Mouse (Mus musculus) lung, embryonic 16.5 days (tissue): Measurements from ENCODE around the gene Zfhx3. TPM values are rescaled to one million over a fixed set of nuclear protein-coding genes. Genes with fewer than 3 reads are reported as not detected.

Experiments
- ATAC-seq: fragments of 200-750 bp; cut with Nextera tagmentation; 2 replicates; pipeline ENCODE4 v1.8.0; 2017; ENCODE audit warnings: low read depth, mild to moderate bottlenecking, moderate library complexity
- H3K27ac ChIP-seq: fragments of 300-500 bp; sonication (generic); 2 replicates; pipeline ENCODE4 v1.5.1; 2014; ENCODE audit warnings: mild to moderate bottlenecking, control low read depth, low read length
- H3K27me3 ChIP-seq: fragments of 300-500 bp; sonication (generic); 2 replicates; pipeline ENCODE4 v1.6.1; 2014; ENCODE audit warnings: low read depth, low read length, mixed read lengths; ENCODE audit not compliant: control insufficient read depth, insufficient read depth
- H3K36me3 ChIP-seq: fragments of 300-500 bp; sonication (generic); 2 replicates; pipeline ENCODE4 v1.6.1; 2014; ENCODE audit warnings: low read length; ENCODE audit not compliant: control insufficient read depth, insufficient read depth
- H3K4me1 ChIP-seq: fragments of 300-500 bp; sonication (generic); replicated peaks from 2 replicates; pipeline ENCODE4 v1.6.1; 2014; ENCODE audit warnings: low read length, mixed read lengths; ENCODE audit not compliant: control insufficient read depth, insufficient read depth
- H3K4me2 ChIP-seq: fragments of 300-500 bp; sonication (generic); 2 replicates; pipeline ENCODE4 v1.6.1; 2014; ENCODE audit warnings: low read depth, low read length, control low read depth
- H3K4me3 ChIP-seq: fragments of 300-500 bp; sonication (generic); 2 replicates; pipeline ENCODE4 v1.5.1; 2014; ENCODE audit warnings: mild to moderate bottlenecking, low read length, control low read depth
- H3K9ac ChIP-seq: fragments of 300-500 bp; sonication (generic); 2 replicates; pipeline ENCODE4 v1.6.1; 2014; ENCODE audit warnings: low read length, control low read depth
- H3K9me3 ChIP-seq: fragments of 300-500 bp; sonication (generic); 2 replicates; pipeline ENCODE4 v1.6.1; 2016; ENCODE audit warnings: low read length; ENCODE audit not compliant: control insufficient read depth
- WGBS: fragments of 180-500 bp; shearing (Covaris S2); extraction: QIAGEN DNeasy Blood & Tissue Kit; methylation state at CpG from one replicate; pipeline ENCODE4 v1.1.7; 2014; 5-methylcytosine and 5-hydroxymethylcytosine counted together
- polyA plus RNA-seq: library from polyadenylated mRNA; unstranded; fragments of >200 nt; fragmentation: Nextera tagmentation; extraction: Ambion mirVana; gene quantifications from 2 replicates; pipeline ENCODE4 v1.2.1, GENCODE M21; 2015

Zfhx3 gene
- polyA plus RNA-seq, 1 experiment from 2014 or later = 12.7 TPM

DNA sequence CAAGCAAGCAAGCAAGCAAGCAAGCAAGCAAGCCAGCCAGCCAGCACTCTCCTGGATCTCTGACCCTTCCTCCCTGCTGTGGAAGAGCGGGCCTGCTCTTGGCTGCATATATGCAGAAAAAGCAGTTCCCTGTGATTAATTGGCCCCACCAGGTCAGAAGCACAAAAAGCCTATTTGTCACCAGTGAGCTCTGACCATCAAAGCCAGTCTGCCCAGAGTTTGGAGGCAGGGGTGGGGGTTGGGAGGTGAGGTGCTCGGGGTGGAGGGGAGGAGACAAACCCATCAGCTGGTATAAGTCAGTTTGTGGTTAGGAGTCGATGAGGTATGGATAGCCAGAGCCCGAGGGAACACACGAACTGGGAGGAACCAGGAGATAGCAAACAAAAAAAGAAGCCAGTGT is 421.0 kb downstream of the Zfhx3 start:
- no peaks in the 10 kb centered on the region; the same call in 1 of the 2 replicates for H3K4me1 ChIP-seq
- ATAC-seq = no peak
- H3K9me3 ChIP-seq = no peaks in the 10 kb centered on the region
- H3K36me3 ChIP-seq = no peaks in the 10 kb centered on the region
- H3K27me3 ChIP-seq = no peaks in the 10 kb centered on the region
- no peak overlapping the region for H3K4me3 ChIP-seq
- 16% methylated on average over 5 of the region's 5 CpGs for WGBS
- H3K4me2 ChIP-seq = no peak overlapping the region
- H3K27ac ChIP-seq = no peak overlapping the region
- no peak overlapping the region for H3K9ac ChIP-seq

DNA sequence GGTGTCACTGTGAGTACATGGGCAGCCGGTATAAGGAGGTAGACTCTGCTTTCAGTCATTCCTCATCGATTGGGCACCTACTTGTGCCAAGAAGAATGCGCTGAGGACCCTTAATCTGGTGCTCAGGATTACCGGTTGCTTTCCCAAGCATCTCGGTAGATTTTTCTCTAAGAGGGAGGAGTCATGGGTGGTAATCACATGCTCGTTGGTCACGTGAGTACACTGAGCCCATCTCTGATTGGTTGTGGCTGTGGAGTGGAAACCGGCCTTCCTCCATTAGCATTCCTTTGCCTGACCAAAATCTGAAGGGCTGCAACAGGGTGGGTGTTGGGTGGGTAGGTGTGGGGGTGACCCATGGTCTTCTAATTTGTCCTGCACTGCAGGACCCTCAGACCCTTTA is 421.4 kb downstream of the Zfhx3 start:
- H3K4me1 ChIP-seq = no peaks in the 10 kb centered on the region; the same call in 1 of the 2 replicates
- no peaks in the 10 kb centered on the region for H3K36me3 ChIP-seq
- H3K27ac ChIP-seq = no peak overlapping the region
- H3K27me3 ChIP-seq = no peaks in the 10 kb centered on the region
- 55% methylated on average over 8 of the region's 8 CpGs for WGBS
- H3K4me3 ChIP-seq = no peak overlapping the region
- H3K9ac ChIP-seq = no peak overlapping the region
- H3K9me3 ChIP-seq = no peaks in the 10 kb centered on the region
- no peak for ATAC-seq
- H3K4me2 ChIP-seq = no peak overlapping the region

DNA sequence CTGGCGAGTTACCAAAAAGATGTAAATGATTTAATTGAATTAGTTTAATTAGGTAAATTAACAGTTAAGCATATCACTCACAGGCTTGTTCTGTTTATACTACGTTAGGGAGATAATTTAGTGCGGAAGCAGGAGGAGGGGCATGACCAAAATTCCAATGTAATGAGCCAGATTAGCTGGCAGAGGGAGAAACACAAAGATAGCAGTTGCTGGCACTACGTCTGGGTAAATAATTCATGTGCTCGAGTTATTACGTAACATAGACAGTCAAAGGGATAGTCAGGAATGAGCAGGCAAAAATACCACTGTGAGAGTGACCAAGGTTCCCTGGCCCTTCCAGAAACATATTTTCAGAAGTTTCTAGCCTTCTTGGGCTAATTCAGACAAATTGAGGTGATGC is 426.6 kb downstream of the Zfhx3 start:
- H3K9ac ChIP-seq = no peak overlapping the region
- H3K36me3 ChIP-seq = no peaks in the 10 kb centered on the region
- H3K4me3 ChIP-seq = no peak overlapping the region
- WGBS = 15% methylated on average over 6 of the region's 6 CpGs
- H3K4me1 ChIP-seq = peaks cover 4% of the 10 kb centered on the region; the same call in 1 of the 2 replicates
- H3K9me3 ChIP-seq = no peaks in the 10 kb centered on the region
- no peak overlapping the region for H3K4me2 ChIP-seq
- no peaks in the 10 kb centered on the region for H3K27me3 ChIP-seq
- H3K27ac ChIP-seq = no peak overlapping the region
- peak; percentile 65; the same call in 1 of the 2 replicates for ATAC-seq

DNA sequence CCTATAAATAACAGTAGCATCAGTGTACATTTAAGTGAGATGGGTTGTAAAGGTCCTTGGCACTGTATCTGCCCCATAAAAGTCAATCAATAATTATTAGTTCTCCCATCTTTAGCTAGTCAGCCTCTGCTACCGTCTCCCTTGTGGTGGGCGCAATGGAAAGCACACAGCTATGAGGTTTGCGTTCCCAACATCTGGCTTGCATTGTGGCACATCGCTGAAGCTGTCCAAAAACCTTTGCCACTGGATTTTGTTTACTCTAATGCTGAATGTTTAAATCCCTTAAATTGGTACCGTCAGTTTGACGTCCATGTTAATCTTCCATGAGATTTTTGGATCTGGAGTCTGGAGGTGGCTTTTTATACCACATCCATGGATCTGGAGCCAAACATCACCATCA is 428.3 kb downstream of the Zfhx3 start:
- WGBS = 65% methylated on average over 6 of the region's 6 CpGs

DNA sequence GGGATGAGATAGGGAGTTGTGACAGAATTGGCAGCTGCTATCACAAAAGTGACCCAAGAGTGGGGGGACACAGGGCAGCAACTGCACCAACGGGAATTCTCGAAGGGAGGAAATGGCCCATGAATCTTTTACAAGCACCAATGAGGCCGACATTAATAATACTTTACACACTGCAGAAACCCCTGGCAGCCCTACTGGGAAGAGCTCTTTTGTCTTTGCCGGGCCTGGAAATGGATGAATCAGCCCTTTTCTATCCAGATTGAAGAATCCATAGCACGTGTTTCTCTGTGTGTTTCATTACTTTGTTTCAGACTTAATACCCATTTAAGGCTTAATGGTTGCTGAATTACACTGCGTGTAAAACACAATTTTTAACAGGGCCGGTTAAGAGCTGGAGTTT is 430.6 kb downstream of the Zfhx3 start:
- no peaks in the 10 kb centered on the region for H3K36me3 ChIP-seq
- no peak overlapping the region for H3K4me2 ChIP-seq
- WGBS = 51% methylated on average over 7 of the region's 7 CpGs
- no peak overlapping the region for H3K4me3 ChIP-seq
- peaks cover 4% of the 10 kb centered on the region; the same call in 1 of the 2 replicates for H3K4me1 ChIP-seq
- H3K9me3 ChIP-seq = no peaks in the 10 kb centered on the region
- no peaks in the 10 kb centered on the region for H3K27me3 ChIP-seq
- ATAC-seq = no peak
- H3K27ac ChIP-seq = no peak overlapping the region
- H3K9ac ChIP-seq = no peak overlapping the region

More for the DNA sequence above, 428.3 kb downstream of the Zfhx3 start:
- Histone ChIP-seq H3K4me1 (peaks cover 4% of the 10 kb centered on the region; the same call in 1 of the 2 replicates), H3K9me3 (no peaks in the 10 kb centered on the region), H3K27me3 (no peaks in the 10 kb centered on the region), H3K4me2 (no peak overlapping the region), H3K9ac (no peak overlapping the region), H3K27ac (no peak overlapping the region), H3K4me3 (no peak overlapping the region), H3K36me3 (no peaks in the 10 kb centered on the region)
- ATAC-seq = no peak

DNA sequence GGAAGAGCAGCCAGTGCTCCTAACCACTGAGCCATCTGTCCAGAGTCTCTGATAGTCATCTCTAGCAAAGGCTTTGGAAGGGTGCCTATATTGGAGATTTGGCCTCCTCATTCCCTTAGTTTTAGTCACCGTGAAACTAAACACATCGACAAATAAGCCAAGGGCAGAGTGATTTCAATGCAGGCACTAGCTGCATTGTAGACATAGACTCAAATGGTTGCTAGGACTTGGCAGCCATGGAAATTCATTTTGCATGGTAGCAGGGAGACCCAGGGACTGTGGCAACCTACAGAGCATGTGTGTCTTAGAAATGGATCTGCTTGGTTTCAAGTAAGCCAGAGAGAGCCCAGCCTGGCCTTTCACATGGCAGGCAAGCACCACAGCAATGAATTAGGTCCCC is 435.6 kb downstream of the Zfhx3 start:
- no peak overlapping the region for H3K4me3 ChIP-seq
- H3K27me3 ChIP-seq = no peaks in the 10 kb centered on the region
- H3K27ac ChIP-seq = no peak overlapping the region
- H3K9ac ChIP-seq = no peak overlapping the region
- no peaks in the 10 kb centered on the region for H3K9me3 ChIP-seq
- no peak for ATAC-seq
- no peak overlapping the region for H3K4me2 ChIP-seq
- WGBS = 97% methylated on average over 2 of the region's 2 CpGs
- H3K36me3 ChIP-seq = no peaks in the 10 kb centered on the region
- no peaks in the 10 kb centered on the region for H3K4me1 ChIP-seq

DNA sequence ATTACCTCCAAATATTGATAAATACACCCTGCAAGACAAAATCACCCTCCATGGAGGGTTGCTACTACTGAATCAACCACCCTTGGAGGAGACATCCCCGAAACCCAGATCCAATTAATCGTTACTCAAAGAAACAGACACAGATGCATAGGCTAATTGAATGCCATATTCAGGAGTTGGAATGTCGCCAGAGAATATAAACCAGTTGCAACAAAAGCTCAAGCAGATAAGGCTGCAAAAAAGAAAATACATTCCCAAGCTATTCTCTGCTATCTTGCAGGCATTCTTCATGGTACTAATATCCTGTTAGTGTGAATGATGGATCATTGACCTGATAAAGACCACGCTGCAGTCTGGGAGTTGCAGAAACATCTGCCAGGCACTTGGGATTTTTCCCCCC is 440.7 kb downstream of the Zfhx3 start:
- H3K36me3 ChIP-seq = no peaks in the 10 kb centered on the region
- 43% methylated on average over 4 of the region's 4 CpGs for WGBS
- H3K9me3 ChIP-seq = no peaks in the 10 kb centered on the region
- no peak overlapping the region for H3K9ac ChIP-seq
- no peaks in the 10 kb centered on the region for H3K27me3 ChIP-seq
- H3K4me1 ChIP-seq = peaks cover 6% of the 10 kb centered on the region
- no peak overlapping the region for H3K4me3 ChIP-seq
- no peak overlapping the region for H3K27ac ChIP-seq
- no peak for ATAC-seq
- H3K4me2 ChIP-seq = no peak overlapping the region

DNA sequence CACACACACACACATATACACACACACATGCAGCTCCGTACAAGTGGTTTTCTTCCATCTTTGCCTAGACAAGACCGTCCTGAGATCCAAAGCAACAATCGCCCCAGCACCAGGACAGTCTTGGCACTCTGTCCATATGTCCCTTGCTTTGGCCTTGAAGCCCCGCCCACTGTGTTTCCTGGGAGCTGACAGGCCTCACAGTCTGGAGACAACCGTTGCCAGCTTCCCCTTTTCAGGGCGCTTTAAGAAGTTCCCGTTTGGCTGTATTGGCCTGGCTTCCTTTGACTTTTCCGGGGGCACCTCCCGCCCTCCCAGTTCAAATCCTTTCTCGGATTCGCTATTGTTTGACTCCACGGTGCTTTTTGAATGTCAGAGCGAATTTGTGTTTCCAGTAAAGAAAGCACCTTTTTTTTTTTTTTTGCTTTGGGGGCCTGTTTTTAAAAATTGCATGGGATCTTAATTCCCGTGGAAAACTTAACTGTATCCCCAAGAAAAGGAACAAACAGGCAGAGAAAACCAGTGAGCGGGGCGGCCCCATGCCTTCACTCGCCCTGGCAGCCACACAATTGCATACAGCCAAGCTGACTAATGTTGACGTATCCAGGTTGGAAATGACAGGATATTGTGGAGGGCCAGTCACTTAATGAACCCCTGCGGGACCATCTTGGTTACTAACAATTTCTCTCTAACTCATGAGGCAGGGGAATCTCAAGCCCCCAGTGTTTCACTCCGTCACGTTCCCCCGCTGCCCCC is 444.9 kb downstream of the Zfhx3 start:
- WGBS = 31% methylated on average over 22 of the region's 22 CpGs
- Histone ChIP-seq H3K9ac (no peak overlapping the region), H3K4me3 (no peak overlapping the region), H3K27ac (no peak overlapping the region; the same call in 1 of the 2 replicates), H3K27me3 (no peaks in the 10 kb centered on the region), H3K9me3 (no peaks in the 10 kb centered on the region), H3K36me3 (no peaks in the 10 kb centered on the region), H3K4me2 (peak overlapping the region; percentile 24; the same call in 1 of the 2 replicates), H3K4me1 (peaks cover 9% of the 10 kb centered on the region)
- ATAC-seq = peak; percentile 71

- no peak overlapping the region for H3K27ac ChIP-seq
- H3K9ac ChIP-seq = no peak overlapping the region
- no peak overlapping the region for H3K4me3 ChIP-seq
- no peaks in the 10 kb centered on the region for H3K27me3 ChIP-seq
- H3K4me2 ChIP-seq = peak overlapping the region; percentile 24; the same call in 1 of the 2 replicates
- no peaks in the 10 kb centered on the region for H3K36me3 ChIP-seq
- H3K9me3 ChIP-seq = no peaks in the 10 kb centered on the region
- ATAC-seq = no peak
- WGBS = 65% methylated on average over 8 of the region's 8 CpGs
- peaks cover 9% of the 10 kb centered on the region for H3K4me1 ChIP-seq
Measured at GRCm38 (mm10) chr8:108387913-108388274, 445.4 kb downstream of the Zfhx3 start.
